Mouse (Mus musculus) retina, postnatal 7 days (tissue): ENCODE data around the gene Ncf4.

Experiments used
- DNase-seq: peaks from one replicate; pipeline ENCODE4 v3.0.0-alpha.2; 2012; ENCODE audit warnings: low read depth, low spot score

Gene Ncf4

DNA sequence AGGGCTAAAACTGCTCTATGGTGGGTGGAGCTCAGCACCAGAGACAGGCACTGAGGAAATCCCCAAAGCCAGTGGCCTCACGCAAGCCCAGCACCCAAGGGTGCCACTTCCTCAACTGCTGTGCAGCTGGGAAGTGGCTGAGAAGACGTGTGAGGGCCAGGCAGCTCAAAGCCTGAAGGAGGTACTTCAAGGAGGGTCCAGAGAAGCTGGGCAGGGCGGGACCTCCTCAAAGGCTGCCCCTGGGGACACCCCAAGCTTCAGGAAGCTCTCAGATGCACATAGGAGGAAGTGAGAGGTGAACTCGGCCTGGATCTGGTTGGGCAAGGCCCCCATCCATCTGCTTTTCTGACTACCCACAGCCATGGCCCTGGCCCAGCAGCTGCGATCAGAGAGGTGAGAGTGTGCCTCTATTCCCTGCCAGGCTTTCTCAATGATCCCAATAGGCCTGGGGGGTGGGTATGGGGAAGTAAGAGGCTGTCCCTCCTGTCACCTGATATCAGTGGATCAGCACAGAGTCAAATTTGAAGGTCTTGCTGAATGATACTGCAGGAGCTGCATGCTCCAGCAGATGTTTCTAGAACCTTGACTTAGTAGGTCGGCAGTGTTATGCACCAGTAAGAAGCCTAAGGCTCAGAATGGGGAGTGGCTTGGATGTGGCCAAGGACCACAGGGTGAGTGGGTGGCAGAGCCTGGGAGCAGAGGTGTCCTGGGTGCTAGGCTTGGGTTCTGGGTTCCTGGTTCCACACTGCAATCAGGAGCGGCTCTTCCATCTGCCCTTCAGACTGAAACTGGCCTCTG is at the start of gene Ncf4:
TSS of gene Ncf4 (plus strand) at position 107 of the 798 bp plus-strand sequence.
- DNase-seq: no peak

DNA sequence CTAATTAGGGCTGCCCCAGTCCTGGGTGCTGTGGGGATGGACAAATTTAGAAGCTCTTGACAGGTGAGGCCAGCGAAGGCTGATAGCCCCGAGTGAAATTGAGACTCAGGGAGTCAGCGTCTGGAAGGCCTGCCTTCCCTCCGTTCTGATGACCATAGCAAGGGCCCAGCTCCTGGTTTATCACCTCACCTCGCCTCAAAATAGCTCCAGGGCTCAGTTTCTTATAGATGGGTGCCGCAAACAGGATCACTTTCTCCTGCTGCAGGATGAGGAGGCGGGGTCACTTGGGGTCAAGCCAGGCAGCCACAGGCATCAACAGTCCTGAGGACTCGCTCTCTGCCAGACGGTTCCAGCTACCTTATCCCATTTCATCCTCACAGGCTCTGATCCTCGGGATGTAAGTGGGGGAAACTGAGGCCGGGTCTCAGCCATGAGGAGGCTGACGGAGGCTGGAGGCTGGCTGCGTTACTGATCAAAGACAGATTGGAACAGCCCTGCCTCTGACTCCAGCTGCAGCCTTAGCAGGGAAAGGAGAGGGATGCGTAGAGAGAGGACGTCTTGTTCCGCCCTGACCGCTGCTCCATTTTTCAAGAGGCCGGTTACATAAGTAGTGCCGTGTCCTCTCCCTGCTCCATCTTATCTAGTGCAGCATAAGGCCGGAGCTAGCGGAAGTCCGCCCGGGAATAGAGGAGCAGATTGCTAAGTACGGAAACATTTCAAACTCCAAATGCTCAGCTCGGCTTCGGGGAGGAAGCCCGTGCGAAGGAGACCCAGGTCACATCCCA is 49.3 kb upstream of the Ncf4 start:
- DNase-seq: no peak

DNA sequence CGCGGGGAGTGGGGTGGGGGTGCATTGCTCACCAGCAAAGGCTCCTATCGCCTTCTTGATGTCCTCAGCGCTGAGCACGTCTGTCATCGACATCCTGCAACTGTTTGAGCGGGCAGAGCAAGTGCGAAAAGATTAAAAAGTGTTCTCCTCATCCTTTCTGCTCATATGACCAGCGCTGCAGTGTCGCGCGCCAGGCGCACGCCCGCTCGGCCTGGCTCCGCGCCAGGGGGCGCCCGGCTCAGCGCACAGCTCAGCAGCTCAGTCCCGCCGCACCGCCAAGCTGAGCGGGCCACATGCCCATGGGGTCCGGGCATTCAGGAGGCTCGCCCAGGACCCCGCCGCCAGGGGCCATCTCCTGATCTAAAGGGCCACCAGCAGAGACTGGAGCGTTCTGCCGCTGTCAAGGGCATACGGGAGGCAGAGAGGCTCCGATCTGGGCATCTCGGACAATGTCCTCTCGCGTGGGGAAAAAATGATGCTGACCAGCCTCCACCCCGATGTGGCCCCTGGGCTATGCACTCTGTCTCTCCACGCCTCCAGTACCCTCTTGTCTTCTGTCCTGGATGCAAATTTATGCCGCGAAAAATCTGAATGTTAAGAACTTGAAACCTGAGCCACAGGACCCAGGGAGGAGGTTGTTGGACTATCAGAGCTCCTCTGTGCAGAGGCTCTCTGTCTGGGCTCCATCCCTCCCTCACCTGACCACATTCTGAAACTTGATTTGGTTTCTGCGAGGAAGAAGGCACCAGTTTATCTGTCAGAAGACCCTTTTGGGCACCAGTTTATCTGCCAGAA is 40.4 kb upstream of the Ncf4 start:
- DNase-seq: peak; percentile 46

DNA sequence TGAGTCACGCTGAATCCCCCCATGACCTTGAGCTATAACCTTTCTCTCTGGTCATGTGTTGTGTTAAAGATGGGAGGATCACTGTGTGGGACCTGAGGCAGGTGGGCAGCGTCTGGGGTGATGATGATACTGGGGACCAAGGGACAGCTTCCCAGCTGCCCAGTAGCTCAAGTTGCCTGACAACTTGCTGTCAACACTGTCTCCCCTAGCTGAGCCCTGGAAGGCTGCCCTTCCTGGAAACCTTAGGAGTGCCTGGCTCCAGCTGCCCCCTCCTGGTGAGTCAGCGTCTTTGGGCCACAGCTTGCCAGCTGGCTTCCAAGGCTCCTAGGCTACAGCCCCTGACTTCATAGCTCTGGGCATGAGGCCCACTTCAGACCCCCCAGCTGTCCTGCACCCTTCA is 39.4 kb upstream of the Ncf4 start:
- DNase-seq: no peak

GRCm38 (mm10) chr15:78206312-78206711 is 38.3 kb upstream of the Ncf4 start, which contains the start of gene Pvalb:
TSS of gene Pvalb (minus strand) at chr15:78206400.
- no peak for DNase-seq

DNA sequence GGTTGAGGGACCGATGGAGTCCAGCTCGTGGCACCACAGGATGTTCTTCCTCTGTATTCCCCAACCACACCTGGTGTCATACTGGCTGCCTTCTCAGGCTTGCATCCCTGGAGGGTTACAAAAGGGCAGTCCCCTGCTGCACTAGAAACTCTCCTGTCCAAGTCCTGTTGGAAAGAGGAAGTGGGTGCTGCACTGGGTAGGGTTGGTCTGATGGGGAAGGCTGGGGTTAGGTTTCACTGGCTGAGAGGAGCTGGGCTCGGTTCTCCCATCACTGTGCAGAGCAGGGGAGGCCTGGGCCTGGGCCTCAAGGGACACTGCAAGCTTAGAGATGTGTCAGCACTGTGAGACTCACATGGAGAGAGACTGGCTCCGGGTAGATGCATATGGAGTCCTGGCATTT is 34.4 kb upstream of the Ncf4 start:
- DNase-seq: no peak

- DNase-seq: no peak
These were observed 33.2 kb upstream of the Ncf4 start for GRCm38 (mm10) chr15:78211367-78211766.

DNA sequence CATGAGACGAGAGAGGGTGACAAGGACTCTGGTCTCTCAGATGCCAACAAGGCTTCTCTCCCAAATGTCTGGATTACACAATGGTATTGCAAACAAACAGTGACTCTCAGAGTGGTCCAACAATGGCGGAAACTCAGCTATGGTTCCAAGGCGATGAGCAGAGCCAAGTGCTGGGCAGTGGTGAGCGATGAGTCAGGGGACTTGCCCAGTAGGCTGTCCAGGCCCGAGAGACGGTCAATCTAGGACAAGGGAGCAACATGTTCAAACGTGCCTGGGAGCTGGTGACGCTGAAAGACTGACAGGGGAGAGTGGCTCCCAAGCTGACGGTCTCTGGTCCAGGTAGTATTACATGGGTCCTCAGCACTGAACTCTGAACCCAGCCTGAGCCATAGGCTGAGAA is 29.3 kb upstream of the Ncf4 start:
- DNase-seq: no peak

DNA sequence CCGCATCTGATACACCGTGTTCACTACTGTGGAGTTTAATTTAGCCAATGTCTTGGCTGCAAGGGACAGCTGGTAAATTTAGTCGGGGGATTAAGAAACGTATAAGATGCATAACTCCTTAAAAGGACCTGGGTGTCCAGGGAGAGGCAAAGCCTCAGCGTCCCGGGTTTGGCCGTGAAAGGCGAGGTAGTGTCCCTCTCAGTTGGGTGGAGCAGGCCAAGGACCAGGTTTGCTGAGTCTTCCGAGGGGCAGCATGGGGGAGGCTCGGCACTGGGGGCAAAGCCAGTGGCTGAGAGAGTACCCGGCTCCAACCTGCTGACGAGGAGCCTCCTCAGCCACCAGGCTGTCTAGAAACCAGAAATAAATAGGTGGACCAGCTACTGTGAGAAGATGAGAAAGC is 16.8 kb upstream of the Ncf4 start:
- DNase-seq: no peak

DNA sequence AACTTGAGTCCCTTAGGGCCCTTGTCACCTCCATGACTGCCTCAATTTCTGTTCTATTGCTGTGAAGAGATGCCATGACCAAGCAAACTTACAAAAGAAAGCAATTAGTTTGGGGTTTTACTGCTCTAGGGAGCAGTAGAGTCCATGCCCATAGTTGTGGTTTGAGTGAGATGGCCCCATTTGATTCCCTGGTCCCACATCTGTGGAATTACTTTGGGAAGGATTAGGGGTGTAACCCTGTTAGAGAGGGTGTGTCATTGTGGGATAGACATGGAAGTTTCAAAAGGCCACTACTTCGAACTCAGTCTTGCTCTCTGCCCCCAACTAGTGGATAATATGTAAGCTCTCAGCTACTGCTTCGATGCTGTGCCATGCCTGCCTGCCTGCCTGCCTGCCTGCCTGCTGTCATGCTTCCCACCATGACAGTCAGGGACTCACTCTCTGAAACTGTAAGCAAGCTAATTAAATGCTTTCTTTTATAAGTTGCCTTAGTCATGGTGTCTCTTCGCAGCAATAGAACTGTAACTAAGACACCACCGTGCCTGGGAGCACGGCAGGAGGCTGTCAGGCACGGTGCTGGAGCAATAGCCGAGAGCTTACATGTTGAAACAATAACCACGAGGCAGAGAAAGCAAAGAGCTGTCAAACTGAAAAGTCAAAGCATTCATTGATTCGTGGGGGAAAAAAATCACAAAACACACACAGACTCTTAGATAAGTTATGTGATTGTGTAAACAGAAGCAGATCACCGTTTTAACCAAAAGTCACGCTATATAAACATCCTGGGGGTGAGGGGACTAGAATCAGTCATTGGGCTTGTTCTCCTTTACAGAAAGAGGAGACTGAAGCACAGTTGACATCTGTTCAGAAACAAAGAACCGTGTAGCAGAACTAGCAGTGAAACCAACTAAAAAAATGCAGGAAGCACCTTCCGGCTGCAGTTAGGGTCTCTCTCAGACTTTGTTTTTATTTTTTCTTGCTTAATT is 13.0 kb upstream of the Ncf4 start:
- DNase-seq: no peak

DNA sequence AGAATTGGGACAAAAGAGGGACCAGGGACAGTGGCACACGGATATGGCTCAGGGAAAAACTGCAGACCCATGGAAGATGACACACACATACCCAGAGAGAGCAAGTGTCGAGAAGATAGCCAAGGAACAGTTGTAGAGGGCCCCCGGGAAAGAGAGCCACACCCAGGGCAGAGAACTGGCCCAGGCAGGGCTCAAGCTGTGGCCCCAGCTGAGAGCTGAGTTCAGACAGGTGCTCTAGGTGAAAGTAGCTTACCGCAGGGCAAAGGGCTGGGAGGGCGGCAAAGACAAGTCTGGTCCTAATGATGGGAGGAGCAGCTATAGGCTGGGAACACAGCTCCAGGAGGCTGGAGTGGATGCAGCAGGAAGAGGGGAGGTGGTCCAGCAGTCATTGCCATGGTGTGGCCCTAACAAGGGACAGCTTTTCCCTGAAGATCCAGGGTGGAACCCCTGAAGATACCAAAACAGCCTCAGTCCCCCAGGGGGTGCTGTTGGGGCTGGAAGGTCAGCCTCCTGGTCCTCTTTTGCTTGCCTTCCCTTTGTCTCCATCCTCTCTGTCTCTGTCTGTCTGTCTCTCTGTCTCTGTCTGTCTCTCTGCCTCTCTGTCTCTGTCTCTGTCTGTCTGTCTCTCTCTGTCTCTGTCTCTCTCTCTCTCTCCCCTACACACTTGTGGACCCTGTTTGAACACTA is 9.6 kb upstream of the Ncf4 start:
- no peak for DNase-seq

GRCm38 (mm10) chr15:78239453-78239852 is 5.1 kb upstream of the Ncf4 start:
- peak; percentile 82 for DNase-seq

- DNase-seq: no peak
These were observed 4.5 kb upstream of the Ncf4 start for GRCm38 (mm10) chr15:78239956-78240617.

- DNase-seq: no peak
These were observed 3.3 kb upstream of the Ncf4 start for GRCm38 (mm10) chr15:78241335-78241734.

DNA sequence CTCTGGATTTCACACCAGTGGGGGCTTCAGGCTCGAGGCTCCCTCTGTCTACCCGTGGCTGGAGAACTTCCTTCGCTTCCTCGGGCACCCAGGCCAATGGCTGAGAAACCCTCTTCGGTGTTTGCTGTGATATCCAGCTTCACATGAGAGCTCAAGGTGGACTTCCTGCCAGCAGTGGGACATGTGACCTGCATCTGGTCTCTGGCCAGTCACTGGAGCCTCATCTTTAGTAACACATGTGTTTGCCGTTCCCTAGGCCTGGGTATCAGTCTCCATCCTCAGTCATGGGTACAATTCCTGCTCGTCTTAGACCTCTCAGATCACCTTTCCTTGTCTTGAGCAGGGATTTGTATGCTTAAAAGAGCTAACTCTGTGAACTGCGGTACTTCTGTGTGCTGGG is 1.5 kb upstream of the Ncf4 start:
- no peak for DNase-seq

- DNase-seq: no peak
These were observed 827 bp upstream of the Ncf4 start for GRCm38 (mm10) chr15:78243774-78244173.

- no peak for DNase-seq
These were observed 1.8 kb downstream of the Ncf4 start for GRCm38 (mm10) chr15:78246143-78247116.

DNA sequence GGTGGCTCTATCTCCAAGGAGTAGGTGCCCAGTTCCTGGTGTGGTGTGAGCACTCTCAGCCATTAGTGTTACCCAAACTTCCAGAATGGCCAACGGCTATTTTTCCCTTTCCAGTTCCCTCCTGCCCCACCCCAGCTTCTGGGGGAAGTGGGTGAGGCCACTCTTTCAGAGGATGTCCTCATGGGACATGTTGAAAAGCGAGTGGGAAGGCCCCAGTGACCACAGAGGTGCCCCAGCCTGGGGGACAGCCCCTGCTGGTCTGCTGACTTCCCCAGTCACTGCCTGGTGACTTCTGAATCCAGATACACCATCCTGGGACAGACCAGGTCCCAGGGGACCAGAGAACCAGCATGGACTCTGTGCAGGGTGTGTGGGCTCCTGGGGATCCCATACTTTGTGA is 3.1 kb downstream of the Ncf4 start:
- DNase-seq: no peak

GRCm38 (mm10) chr15:78248410-78248809 is 3.8 kb downstream of the Ncf4 start:
- DNase-seq: no peak
